In genomic region chr19:41586752-41587151, GRCm38 (mm10) we compare ENCODE assay signal across 26 mouse cellular contexts.
"Had no signal": no experiment of that assay in that cellular context is flagged by ENCODE, and none has a peak within 500 bp of the region (broad histone marks: within the 10 kb centered on the region; RNA-seq: fewer than 3 reads in every experiment).

No protein-coding gene starts in this region.

- ATAC-seq: hindbrain, postnatal 0 days; intestine, embryonic 16.5 days had no signal

- H3K4me3 ChIP-seq: heart, embryonic 13.5 days; heart, embryonic 15.5 days; hindbrain, embryonic 13.5 days; hindbrain, embryonic 15.5 days; kidney, embryonic 15.5 days; limb, embryonic 12.5 days; liver, embryonic 13.5 days had no signal

- H3K27ac ChIP-seq: heart, embryonic 13.5 days; heart, embryonic 15.5 days; hindbrain, embryonic 13.5 days; hindbrain, embryonic 15.5 days; hindbrain, postnatal 0 days; kidney, embryonic 15.5 days; kidney, postnatal 0 days; limb, embryonic 12.5 days; liver, embryonic 13.5 days had no signal

- H3K9me3 ChIP-seq: heart, embryonic 13.5 days; heart, embryonic 15.5 days; hindbrain, embryonic 13.5 days; hindbrain, embryonic 15.5 days; kidney, embryonic 15.5 days; limb, embryonic 12.5 days; liver, embryonic 13.5 days had no signal

- H3K27me3 ChIP-seq: heart, embryonic 13.5 days; heart, embryonic 15.5 days; hindbrain, embryonic 13.5 days; hindbrain, embryonic 15.5 days; kidney, embryonic 15.5 days; limb, embryonic 12.5 days; liver, embryonic 13.5 days had no signal

- H3K4me1 ChIP-seq: kidney, embryonic 15.5 days; limb, embryonic 12.5 days; liver, embryonic 13.5 days had no signal

- DNase-seq: gastrocnemius, postnatal 14 days; gastrocnemius, postnatal 36 days; heart, adult 18-20 months; heart, postnatal 14 days; heart, postnatal 36 days; kidney, adult 11 months; kidney, adult 2 months; kidney, adult 9 months; kidney, postnatal 14 days; kidney, postnatal 36 days; layer of hippocampus, adult 9-11 months; layer of hippocampus, postnatal 36 days; left cerebral cortex, postnatal 4 days; liver; liver, embryonic 13.5 days had no signal

- H3K4me2 ChIP-seq: heart, embryonic 11.5 days; heart, embryonic 13.5 days; heart, embryonic 15.5 days; hindbrain, embryonic 13.5 days; hindbrain, embryonic 15.5 days; kidney, embryonic 15.5 days; limb, embryonic 12.5 days; liver, embryonic 11.5 days; liver, embryonic 13.5 days had no signal

- H3K9ac ChIP-seq: heart, embryonic 13.5 days; heart, embryonic 15.5 days; hindbrain, embryonic 13.5 days; hindbrain, embryonic 15.5 days; kidney, embryonic 15.5 days; limb, embryonic 12.5 days; liver, embryonic 13.5 days had no signal
